Mouse (Mus musculus): ENCODE results near the gene Dennd6a. TPM values are rescaled to one million over a fixed set of nuclear protein-coding genes. Genes with fewer than 3 reads are reported as not detected.
"Not testable (repeated sequence)": the region's sequence is repeated elsewhere in the genome, so short reads cannot be mapped to it uniquely, and the experiment has no call there.

Gene Dennd6a
- 10 to 100 TPM; 31.2 to 39.6 TPM for total RNA-seq (2021)
- long read RNA-seq, experiment 1, full-length matches to known transcripts = 20 of 26 reads
- long read RNA-seq, experiment 1, partial matches to known transcripts = 3 of 26 reads
- long read RNA-seq, experiment 1, other reads (novel, unspliced or antisense) = 3 of 26 reads
- long read RNA-seq, experiment 2, full-length matches to known transcripts = 6 of 11 reads
- long read RNA-seq, experiment 2, partial matches to known transcripts = 2 of 11 reads
- long read RNA-seq, experiment 2, other reads (novel, unspliced or antisense) = 3 of 11 reads

DNA sequence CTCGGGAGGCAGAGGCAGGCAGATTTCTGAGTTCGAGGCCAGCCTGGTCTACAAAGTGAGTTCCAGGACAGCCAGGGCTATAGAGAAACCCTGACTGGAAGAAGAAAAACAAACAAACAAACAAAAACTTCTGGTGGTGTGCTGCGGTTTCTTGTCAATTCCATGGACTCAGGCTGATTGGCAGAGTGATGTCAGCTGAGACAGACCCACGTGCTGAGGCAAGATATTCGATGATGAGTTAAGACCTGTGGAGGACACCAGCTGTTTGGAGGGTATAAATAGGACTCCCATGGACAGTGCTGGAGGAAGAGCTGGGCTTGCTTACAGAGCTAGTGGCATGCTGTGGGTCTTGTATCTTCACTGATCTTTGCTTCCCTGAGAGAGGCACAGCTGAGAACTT lies at the start of gene Dennd6a:
Gene Dennd6a, plus strand, starts transcription at position 301 of the 400 bp plus-strand sequence.
- DNase-seq = not testable (repeated sequence)

- no peak for DNase-seq
These were observed 47.7 kb upstream of the Dennd6a start for GRCm38 (mm10) chr14:26525955-26526354.

- DNase-seq = no peak
These were observed 45.4 kb upstream of the Dennd6a start for GRCm38 (mm10) chr14:26528296-26528695.

DNA sequence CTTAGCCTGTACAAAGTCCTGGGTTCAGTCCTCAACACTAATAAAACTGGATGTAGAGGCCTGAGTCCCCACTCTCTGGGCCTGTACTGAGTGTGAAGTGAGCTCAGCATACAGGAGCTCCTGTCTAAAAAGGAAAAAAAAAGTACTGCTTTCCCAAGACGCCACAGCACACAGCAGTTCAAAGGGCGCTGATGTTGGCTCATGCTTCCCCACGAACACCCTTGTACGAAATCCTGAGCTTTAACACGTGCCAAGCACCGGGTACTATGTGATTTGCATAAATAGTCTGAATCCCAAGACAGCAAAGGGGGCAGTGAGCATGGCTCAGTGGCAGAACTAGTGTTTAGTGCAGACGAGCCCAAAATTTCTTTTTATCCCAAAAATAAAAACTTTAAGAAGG lies 43.3 kb upstream of the Dennd6a start:
- DNase-seq = peak in 1 of 2 experiments; percentile 35

GRCm38 (mm10) chr14:26531410-26532313 lies 42.0 kb upstream of the Dennd6a start:
- no peak for DNase-seq

- no peak for DNase-seq
These were observed 40.9 kb upstream of the Dennd6a start for GRCm38 (mm10) chr14:26532752-26533151.

- peak in 1 of 2 experiments; percentile 7 for DNase-seq
These were observed 40.4 kb upstream of the Dennd6a start for GRCm38 (mm10) chr14:26533267-26533666.

- peak; percentile 71 to 73 for DNase-seq
These were observed 39.6 kb upstream of the Dennd6a start for GRCm38 (mm10) chr14:26533821-26534756.

DNA sequence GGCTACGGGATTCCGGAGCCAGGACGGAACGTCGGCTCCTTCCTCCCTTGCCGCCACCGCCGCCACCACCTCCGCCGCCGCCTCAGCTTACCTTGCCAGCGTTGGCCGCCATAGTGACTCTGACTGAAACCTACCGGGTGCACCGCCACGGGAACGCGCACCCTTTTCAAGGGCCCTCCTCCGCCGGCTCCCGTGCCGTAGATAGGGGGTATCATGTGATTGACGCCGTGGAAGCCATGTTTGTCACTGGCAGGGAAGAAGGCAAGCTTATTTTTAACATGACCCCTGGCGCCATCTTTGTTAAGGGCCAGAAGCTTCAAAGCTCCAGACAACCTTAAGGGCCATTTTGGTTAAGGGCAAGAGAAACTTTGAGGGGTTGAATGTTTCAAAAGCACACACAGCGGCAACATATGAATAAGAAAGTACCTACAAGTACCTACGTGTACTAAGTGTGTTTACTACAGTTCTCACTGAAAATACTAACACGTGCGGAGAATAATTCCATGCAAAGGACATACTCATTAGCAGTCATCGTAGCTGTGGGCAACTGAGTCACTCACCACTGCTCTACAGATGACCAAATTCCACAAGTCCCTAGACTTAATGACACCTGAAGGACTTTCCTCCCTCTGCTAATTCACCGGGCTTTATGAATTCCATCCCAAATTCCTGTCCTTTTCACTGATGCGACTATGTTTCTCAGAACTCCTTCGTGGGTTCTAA lies 38.7 kb upstream of the Dennd6a start, which contains the start of gene Slmap:
Gene Slmap, minus strand, starts transcription at position 175 of the 723 bp plus-strand sequence.
- DNase-seq = peak; percentile 98 to 99

DNA sequence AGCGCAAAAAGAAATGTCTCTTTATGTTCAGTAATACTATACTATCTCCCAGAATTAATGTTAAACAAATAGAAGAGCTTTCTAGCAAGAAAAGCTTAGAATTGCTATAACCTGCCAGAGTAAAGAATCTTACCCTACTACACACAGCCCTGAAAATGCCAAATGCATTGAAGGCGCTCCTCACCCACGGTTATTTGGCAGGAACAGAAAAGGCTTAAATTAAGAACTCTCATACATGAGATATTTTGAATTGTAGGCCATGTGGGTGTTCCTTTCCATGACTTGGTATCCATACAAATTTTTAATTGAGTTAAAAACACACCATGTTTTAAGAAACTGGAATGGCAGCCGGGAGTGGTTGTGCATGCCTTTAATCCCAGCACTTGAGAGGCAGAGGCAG lies 34.4 kb upstream of the Dennd6a start:
- DNase-seq = no peak

GRCm38 (mm10) chr14:26540577-26540976 lies 33.1 kb upstream of the Dennd6a start:
- DNase-seq = no peak

- no peak for DNase-seq
These were observed 31.5 kb upstream of the Dennd6a start for GRCm38 (mm10) chr14:26542136-26542535.

DNA sequence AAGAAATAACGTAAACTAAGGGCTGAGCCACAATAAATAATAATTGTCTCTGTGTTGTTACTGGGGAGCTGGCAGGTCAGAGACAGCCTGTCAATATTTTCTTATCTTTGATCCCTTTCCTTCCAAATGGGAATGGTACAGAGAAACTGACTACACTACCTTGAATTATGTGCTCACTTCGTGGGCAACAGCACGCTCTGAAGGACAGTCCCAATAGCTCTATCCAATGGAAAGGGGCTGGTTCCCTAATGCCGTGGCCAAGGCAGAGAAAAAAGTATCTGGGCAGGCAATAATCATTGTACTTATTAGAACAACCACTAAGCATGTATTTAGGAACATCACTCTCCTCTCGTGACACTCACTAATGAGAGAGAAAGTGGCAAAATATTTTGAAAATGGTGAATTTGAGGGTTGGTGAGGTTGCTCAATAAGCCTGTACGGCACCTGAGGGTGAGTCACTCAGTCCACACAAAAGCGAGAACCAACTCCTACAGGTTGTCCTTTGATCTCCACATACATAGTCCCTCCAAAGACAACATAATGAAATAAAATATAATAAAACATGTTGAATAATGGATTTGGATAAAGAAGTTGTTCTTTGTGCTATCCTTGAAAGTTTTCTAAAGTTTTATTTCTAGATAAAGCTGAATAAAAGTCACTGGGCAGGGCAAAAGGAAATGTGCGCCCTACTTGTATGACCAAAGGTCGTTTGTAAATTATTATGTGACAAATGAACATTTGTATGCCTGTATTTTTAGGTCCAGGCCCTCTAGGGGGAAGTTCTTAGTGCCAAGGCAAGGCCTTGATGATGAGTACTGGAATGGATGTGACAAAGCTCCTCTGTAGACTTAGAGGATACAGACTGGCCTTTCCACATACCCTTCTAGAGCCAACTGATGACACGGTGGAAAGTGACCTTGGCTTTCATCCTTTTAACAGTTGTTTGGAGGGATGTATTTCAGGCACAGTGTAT lies 25.9 kb upstream of the Dennd6a start:
- peak; percentile 12 to 20 for DNase-seq

DNA sequence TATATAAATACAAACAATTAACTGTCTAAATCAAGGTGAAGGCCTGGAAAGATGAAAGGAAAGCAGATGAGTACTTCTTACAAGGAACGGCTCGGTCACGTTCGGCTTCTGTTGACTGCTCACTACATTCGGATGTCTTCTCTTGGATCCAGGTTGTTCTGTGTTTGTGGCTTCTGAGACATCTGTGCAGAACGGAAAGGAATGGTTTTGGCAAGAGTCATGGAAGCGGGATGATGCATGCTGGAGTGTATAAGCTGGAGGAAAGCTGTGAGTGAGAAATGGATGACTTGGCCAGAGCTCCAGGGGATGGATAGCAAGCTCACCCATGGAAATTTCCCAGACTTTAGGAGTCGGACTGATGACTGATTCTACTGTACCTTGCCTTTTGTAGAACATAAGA lies 22.9 kb upstream of the Dennd6a start:
- DNase-seq = no peak

DNA sequence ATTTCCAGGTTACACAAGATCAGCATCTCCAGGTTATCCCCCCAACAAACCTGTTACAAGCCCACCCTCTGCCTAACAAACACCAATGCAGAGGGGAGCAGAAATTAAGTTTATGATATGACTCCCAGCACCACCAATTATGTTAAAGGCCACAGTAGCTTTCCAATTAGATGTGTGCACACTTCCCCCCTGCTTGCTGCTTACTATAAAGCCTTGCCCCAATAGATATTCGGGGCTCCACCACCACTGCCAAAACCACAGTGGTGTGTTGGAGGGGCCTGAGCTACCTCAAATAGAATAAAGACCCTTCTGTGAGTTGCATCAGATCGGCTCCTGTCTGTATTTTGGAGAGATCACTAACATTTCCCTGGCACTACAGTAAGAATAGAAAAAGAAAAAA lies 21.2 kb upstream of the Dennd6a start:
- DNase-seq = no peak

DNA sequence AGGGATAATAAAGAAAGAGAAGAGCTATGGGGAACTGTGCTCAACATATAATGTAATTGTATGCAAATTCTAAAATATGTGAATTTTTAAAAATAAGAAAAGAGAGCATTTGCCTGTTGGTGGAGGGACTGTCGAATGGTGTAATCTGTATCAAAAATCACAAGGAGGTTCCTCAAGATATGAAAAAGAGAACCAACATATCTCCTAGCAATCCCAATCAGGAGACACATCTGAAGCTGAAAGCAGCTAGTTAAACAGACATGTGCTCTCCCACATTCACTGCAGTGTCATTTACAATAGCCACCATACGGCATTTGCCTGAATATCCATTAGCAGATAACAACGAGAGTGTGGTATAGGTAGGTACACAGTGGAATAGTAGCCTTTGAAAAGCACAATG lies 20.8 kb upstream of the Dennd6a start:
- DNase-seq = no peak

- peak; percentile 10 to 34 for DNase-seq
These were observed 16.1 kb upstream of the Dennd6a start for GRCm38 (mm10) chr14:26557581-26557980.

GRCm38 (mm10) chr14:26558536-26558935 lies 15.1 kb upstream of the Dennd6a start:
- no peak for DNase-seq

DNA sequence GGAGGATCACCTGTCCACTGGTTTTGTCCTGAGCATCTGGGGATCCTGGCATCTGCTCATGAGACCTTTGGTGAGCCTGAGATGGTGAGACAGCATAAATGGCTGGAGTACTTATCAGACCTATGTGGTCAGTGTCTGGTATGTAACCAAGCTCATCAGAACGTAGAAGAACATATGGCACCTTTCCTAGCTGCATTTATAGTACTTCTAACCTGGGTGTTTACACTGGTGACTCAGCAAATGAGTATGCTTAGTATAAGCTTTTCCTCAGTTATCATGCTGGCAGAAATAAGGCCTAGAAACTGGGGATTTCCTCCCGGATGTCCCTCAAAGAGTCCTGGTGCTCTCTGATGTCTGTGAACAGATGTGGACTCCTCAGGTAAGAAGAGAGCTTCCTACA lies 11.4 kb upstream of the Dennd6a start:
- DNase-seq = no peak

DNA sequence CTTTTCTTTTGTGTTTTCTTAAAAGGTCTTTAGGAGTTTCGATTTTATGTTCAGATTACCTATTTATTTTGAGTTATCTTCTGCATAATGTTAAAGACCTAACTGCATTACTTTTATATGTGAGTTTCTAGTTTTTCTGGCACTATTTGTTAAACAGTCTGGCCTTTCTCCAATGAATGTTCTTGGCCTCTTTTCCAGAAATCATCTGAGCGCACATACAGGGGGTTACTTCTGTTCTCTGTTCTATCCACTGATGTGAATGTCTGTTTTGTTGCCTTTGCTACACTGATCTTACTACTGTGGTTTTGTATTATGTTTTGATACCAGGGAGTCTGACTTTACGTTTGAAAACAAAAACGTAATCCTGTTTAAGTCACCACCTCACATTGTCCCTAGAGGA lies 3.8 kb upstream of the Dennd6a start:
- no peak for DNase-seq

Data from adrenal gland, postnatal 36 days (tissue).